Mouse (Mus musculus): ENCODE results near the gene Itprid2. TPM values are rescaled to one million over a fixed set of nuclear protein-coding genes. Genes with fewer than 3 reads are reported as not detected.

Gene Itprid2
- polyA plus RNA-seq (2012; rRNA removed; ENCODE audit: low replicate concordance): 8.7 and 13.2 TPM in 2 replicates

DNA sequence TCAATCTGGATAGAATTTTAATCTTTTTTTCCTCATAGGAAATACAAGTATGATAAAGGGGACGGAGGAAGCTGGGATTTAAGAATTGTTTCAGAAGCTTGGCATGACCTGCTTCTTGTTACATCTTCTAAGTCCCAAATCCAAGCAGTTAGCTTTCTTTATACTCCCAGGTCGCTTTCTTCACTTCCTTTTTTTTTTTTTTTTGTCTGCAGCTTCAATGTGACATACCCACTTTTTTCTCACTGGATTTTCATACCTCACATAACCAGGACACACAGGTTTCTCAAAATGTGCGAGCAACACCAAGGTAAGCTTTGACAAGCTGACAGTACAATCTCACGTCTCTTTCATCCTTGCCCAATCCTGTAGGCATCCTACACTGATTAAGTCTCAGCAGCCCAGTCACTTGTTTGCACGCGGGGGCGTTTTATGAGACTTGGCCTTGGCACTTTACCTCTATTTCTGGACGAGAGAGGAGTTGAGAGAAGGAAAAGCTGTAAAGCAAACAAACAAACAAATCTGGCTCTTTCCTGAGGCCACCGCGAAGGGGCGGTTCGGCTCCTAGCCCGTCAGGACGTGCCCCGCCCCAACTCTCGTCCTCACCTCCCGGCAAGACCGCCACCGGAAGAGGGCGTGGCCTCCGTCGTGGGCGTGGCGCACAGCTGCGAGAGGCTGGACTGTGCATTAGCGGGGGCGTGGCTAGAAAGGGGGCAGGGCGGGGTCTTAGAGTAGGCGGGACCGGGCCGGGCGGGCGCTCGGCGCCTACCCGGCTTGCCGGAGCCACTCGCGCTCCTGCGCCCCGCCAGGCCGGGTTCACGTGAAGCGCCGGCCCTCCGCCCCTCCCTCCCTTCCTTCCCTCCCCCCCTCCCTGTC, at the start of gene Itprid2:
TSS of gene Itprid2 (plus strand) at position 825 of the 873 bp plus-strand sequence.

DNA sequence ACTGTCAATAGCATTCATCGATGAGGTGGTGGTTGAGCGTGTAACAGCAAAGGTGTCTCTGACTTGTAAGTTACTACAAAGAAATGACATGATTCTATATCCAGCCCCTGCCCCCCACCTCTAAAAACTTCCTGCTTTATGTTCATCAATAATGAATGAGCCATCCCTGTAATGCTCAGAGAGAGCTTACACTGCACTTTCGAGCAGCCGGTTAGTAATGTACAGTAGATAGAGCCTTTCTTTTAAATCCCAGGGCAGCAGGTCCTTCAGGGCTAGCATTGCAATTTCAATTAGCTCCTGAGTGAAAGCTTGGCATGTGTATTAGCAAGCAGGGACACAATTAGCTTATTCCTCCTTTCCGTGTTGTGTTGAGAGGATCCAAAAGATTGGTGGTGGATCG, 72.4 kb downstream of the Itprid2 start, which contains the start of gene Ppp1r1c:
TSS of gene Ppp1r1c (plus strand) at position 206 of the 400 bp plus-strand sequence.

Other genes with a start within 250 kb of the Itprid2 start
- not detected in 2 replicates for gene Neurod1, start 178.6 kb upstream of the Itprid2 start, polyA plus RNA-seq (2012; rRNA removed; ENCODE audit: low replicate concordance)
- 0.27 and 0.44 TPM in 2 replicates for gene Cerkl, start 178.6 kb upstream of the Itprid2 start, polyA plus RNA-seq (2012; rRNA removed; ENCODE audit: low replicate concordance)
- gene Ppp1r1c, start 72.4 kb downstream of the Itprid2 start, polyA plus RNA-seq (2012; rRNA removed; ENCODE audit: low replicate concordance): not detected in 2 replicates

Data from subcutaneous adipose tissue, adult 2 months (tissue).